Comparison of ENCODE assay signal across 14 mouse cellular contexts in genomic region chr13:6666887-6667286, GRCm38 (mm10). TPM values are rescaled to one million over a fixed set of nuclear protein-coding genes. Genes with fewer than 3 reads are reported as not detected.
DNase-seq lines count a peak whose midpoint lies in the region; ATAC-seq lines count a peak whose summit lies in the region.
"Had no signal": no experiment of that assay in that cellular context is flagged by ENCODE, and none has a peak within 500 bp of the region (broad histone marks: within the 10 kb centered on the region; RNA-seq: fewer than 3 reads in every experiment).

No protein-coding gene starts in this region.

- H3K36me3 ChIP-seq in heart, embryonic 16.5 days (ENCODE audit: control insufficient read depth, insufficient read depth): no peaks in the 10 kb centered on the region
- no peaks in the 10 kb centered on the region for H3K36me3 ChIP-seq in midbrain, embryonic 13.5 days
- H3K36me3 ChIP-seq: hindbrain, embryonic 10.5 days; liver, embryonic 15.5 days had no signal

- H3K4me3 ChIP-seq in heart, embryonic 16.5 days (ENCODE audit: low read length): no peak overlapping the region
- no peak overlapping the region for H3K4me3 ChIP-seq in midbrain, embryonic 13.5 days (replicated peaks)
- H3K4me3 ChIP-seq: hindbrain, embryonic 10.5 days; liver, embryonic 15.5 days had no signal

- no peaks in the 10 kb centered on the region for H3K9me3 ChIP-seq in heart, embryonic 16.5 days (replicated peaks; ENCODE audit: control insufficient read depth, low read length)
- H3K9me3 ChIP-seq in midbrain, embryonic 13.5 days: no peaks in the 10 kb centered on the region
- H3K9me3 ChIP-seq: hindbrain, embryonic 10.5 days; liver, embryonic 15.5 days had no signal

- peaks cover 6% of the 10 kb centered on the region; the same call in 1 of the 2 replicates for H3K4me1 ChIP-seq in heart, embryonic 16.5 days (ENCODE audit: control insufficient read depth, insufficient read depth, low read length)
- no peaks in the 10 kb centered on the region for H3K4me1 ChIP-seq in midbrain, embryonic 13.5 days (replicated peaks)
- H3K4me1 ChIP-seq: hindbrain, embryonic 10.5 days; liver, embryonic 15.5 days had no signal

- no peaks in the 10 kb centered on the region for H3K27me3 ChIP-seq in heart, embryonic 16.5 days (ENCODE audit: control insufficient read depth, insufficient read depth, low read length)
- H3K27me3 ChIP-seq in midbrain, embryonic 13.5 days: no peaks in the 10 kb centered on the region
- H3K27me3 ChIP-seq: liver, embryonic 15.5 days had no signal

- no peak overlapping the region for H3K4me2 ChIP-seq in heart, embryonic 16.5 days (ENCODE audit: low read depth, low read length)
- no peak overlapping the region for H3K4me2 ChIP-seq in midbrain, embryonic 13.5 days (replicated peaks)
- H3K4me2 ChIP-seq: liver, embryonic 15.5 days had no signal

- peak; percentile 79; the same call in 1 of the 2 replicates for ATAC-seq in heart, embryonic 16.5 days (replicated peaks; ENCODE audit: extremely low read depth, insufficient read depth, low FRiP score)
- ATAC-seq in midbrain, embryonic 13.5 days: no peak
- ATAC-seq: forebrain, embryonic 16.5 days; intestine, postnatal 0 days had no signal

- WGBS in heart, embryonic 16.5 days: 43% methylated on average over 4 of the region's 4 CpGs
- WGBS in midbrain, embryonic 13.5 days: 90% methylated on average over 4 of the region's 4 CpGs

- peak overlapping the region; percentile 58 for H3K27ac ChIP-seq in heart, embryonic 16.5 days (ENCODE audit: low read length)
- no peak overlapping the region for H3K27ac ChIP-seq in midbrain, embryonic 13.5 days
- H3K27ac ChIP-seq: hindbrain, embryonic 10.5 days; liver, embryonic 15.5 days had no signal

- intact Hi-C loops in heart, postnatal 25 days (cut with DNase I): no loop called here

- no peak overlapping the region for H3K9ac ChIP-seq in heart, embryonic 16.5 days (ENCODE audit: low read length)
- H3K9ac ChIP-seq in midbrain, embryonic 13.5 days (replicated peaks): no peak overlapping the region
- H3K9ac ChIP-seq: liver, embryonic 15.5 days had no signal

- peak; percentile 6 to 15 for DNase-seq in heart, adult 9 months (ENCODE audit: low spot score in 2 of 2)
- no peak for DNase-seq in heart, postnatal 25 days (ENCODE audit: low spot score)
- DNase-seq in 3T3-L1 (ENCODE audit: low read depth, low spot score): peak; percentile 67
- peak; percentile 39 for DNase-seq in cerebellum, adult 8-10 months
- DNase-seq in adrenal gland, postnatal 36 days: no peak
- no peak for DNase-seq in spleen, adult 12 weeks (ENCODE audit: low spot score)
- DNase-seq: kidney, postnatal 4 days; thymus, postnatal 25 days had no signal

RNA-seq across cellular contexts. Expression of gene Pfkp, which starts 18.3 kb away (rescaled TPM):
- total RNA-seq in heart, postnatal 25 days (2021): 10 to 100 TPM; 64.5 to 69.1 TPM
- polyA plus RNA-seq in heart, embryonic 16.5 days (2015; fragmentation: Nextera tagmentation; extraction: Ambion mirVana): 201 and 224 TPM in 2 replicates
- total RNA-seq in adrenal gland, postnatal 36 days (2021): 10 to 100 TPM; 54.0 to 66.8 TPM
- polyA plus RNA-seq in midbrain, embryonic 13.5 days (2015; fragmentation: Nextera tagmentation; extraction: Ambion mirVana): 135 and 141 TPM in 2 replicates

Comparison
In these comparisons a context has a peak if more than half of its experiments do, and no peak if none do; other contexts are left out.
1. DNase-seq: peak in heart, adult 9 months (2 of 2), 3T3-L1 (single experiment) and cerebellum, adult 8-10 months (single experiment); none in heart, postnatal 25 days (single experiment), adrenal gland, postnatal 36 days (0 of 2) and spleen, adult 12 weeks (single experiment).